Mouse (Mus musculus): ENCODE data around the gene Satb1. TPM values are rescaled to one million over a fixed set of nuclear protein-coding genes. Genes with fewer than 3 reads are reported as not detected.
A peak's percentile ranks its signal among the peaks of the same experiment; 100 is the strongest.

The Satb1 gene
- polyA plus RNA-seq, 1 experiment: 43.7 TPM

DNA sequence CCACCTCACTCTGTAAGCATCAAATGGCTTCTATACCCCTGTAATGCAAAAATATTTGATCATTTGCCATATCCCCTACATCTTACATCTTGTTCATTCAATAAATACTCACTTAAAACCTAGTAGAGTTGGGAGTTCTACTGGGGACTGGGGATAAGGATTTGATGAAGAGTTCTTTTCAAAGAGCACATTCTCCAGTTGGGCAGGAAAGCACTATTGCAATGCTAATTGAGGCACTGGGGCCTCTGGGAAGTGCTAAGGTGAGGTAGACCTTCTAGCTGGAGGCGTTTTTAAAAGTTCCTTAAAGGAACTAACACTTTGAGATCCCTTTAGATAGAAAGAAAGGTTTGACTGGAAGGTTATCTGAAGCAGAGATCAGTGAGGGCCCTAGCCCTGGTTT lies 3.8 kb upstream of the Satb1 start:
- DNase-seq (ENCODE audit: low read depth in 1 of 2, low spot score in 2 of 2): no peak
- no peaks in the 10 kb centered on the region for H3K27me3 ChIP-seq (ENCODE audit: control insufficient read depth, insufficient read depth, low read length)
- peaks cover 4% of the 10 kb centered on the region for H3K4me1 ChIP-seq (ENCODE audit: control insufficient read depth, insufficient read depth, insufficient read length)
- 40% methylated on average over 1 of the region's 1 CpGs for WGBS
- no peak overlapping the region for H3K4me3 ChIP-seq (ENCODE audit: extremely low read depth, insufficient read depth, insufficient read length)
- TF ChIP-seq CTCF (IDR thresholded peaks at IDR 0.05; ENCODE audit: extremely low read depth, insufficient read depth, insufficient read length, insufficient replicate concordance) (no peak), POLR2A (IDR thresholded peaks at IDR 0.05; ENCODE audit: low read depth, low read length) (no peak)
- H3K27ac ChIP-seq (ENCODE audit: insufficient read depth, low read length): no peak overlapping the region
- no peaks in the 10 kb centered on the region; the same call in 1 of the 2 replicates for H3K36me3 ChIP-seq (ENCODE audit: control insufficient read depth, insufficient read depth, low read length)

GRCm38 (mm10) chr17:51836243-51836642 lies 3.2 kb upstream of the Satb1 start:
- TF ChIP-seq CTCF (IDR thresholded peaks at IDR 0.05; ENCODE audit: extremely low read depth, insufficient read depth, insufficient read length, insufficient replicate concordance): no peak
- no peak for TF ChIP-seq POLR2A (IDR thresholded peaks at IDR 0.05; ENCODE audit: low read depth, low read length)

GRCm38 (mm10) chr17:51833578-51834361 lies 680 bp upstream of the Satb1 start:
- peak overlapping the region; percentile 71 for H3K4me3 ChIP-seq (ENCODE audit: extremely low read depth, insufficient read depth, insufficient read length)
- peaks cover 4% of the 10 kb centered on the region for H3K4me1 ChIP-seq (ENCODE audit: control insufficient read depth, insufficient read depth, insufficient read length)
- TF ChIP-seq CTCF (IDR thresholded peaks at IDR 0.05; ENCODE audit: extremely low read depth, insufficient read depth, insufficient read length, insufficient replicate concordance) (no peak), POLR2A (IDR thresholded peaks at IDR 0.05; ENCODE audit: low read depth, low read length) (no peak)
- H3K27me3 ChIP-seq (ENCODE audit: control insufficient read depth, insufficient read depth, low read length): no peaks in the 10 kb centered on the region
- WGBS: 4% methylated on average over 16 of the region's 16 CpGs
- H3K27ac ChIP-seq (ENCODE audit: insufficient read depth, low read length): peak overlapping the region; percentile 93
- no peaks in the 10 kb centered on the region for H3K36me3 ChIP-seq (ENCODE audit: control insufficient read depth, insufficient read depth, low read length)
- no peak for DNase-seq (ENCODE audit: low read depth in 1 of 2, low spot score in 2 of 2)

More at GRCm38 (mm10) chr17:51836243-51836642, 3.2 kb upstream of the Satb1 start:
- 86% methylated on average over 5 of the region's 5 CpGs for WGBS
- no peak overlapping the region for H3K4me3 ChIP-seq (ENCODE audit: extremely low read depth, insufficient read depth, insufficient read length)
- H3K27me3 ChIP-seq (ENCODE audit: control insufficient read depth, insufficient read depth, low read length): no peaks in the 10 kb centered on the region
- H3K4me1 ChIP-seq (ENCODE audit: control insufficient read depth, insufficient read depth, insufficient read length): peaks cover 4% of the 10 kb centered on the region
- DNase-seq (ENCODE audit: low read depth in 1 of 2, low spot score in 2 of 2): no peak
- H3K27ac ChIP-seq (ENCODE audit: insufficient read depth, low read length): no peak overlapping the region
- H3K36me3 ChIP-seq (ENCODE audit: control insufficient read depth, insufficient read depth, low read length): no peaks in the 10 kb centered on the region; the same call in 1 of the 2 replicates

DNA sequence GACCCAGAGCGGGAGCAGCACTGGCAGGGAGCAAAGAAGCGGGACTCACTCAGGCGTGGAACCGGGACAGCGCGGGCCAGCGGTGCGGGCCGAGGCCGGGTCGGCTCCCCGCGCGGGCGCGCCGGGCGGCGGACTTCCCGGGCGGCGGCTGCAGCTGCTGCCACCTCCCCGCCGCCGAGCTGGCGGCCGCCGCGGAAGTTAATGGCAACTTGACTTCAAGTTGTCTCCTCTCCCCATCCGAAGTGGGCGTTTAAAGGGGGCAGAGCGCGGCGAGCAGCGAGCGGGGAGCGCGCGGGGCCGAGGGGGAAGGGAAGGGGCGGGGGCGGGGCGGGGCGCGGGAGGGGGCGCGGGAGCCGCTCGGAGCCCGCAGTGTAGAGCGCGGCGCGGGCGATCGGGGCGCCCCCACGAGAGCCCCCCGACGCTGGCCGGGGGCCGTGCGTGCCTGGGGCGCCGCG lies 642 bp downstream of the Satb1 start:
- no peaks in the 10 kb centered on the region for H3K27me3 ChIP-seq (ENCODE audit: control insufficient read depth, insufficient read depth, low read length)
- WGBS: 0% methylated on average over 18 of the region's 66 CpGs
- peak; percentile 49 to 71 for DNase-seq (ENCODE audit: low read depth in 1 of 2, low spot score in 2 of 2)
- peaks cover 4% of the 10 kb centered on the region for H3K4me1 ChIP-seq (ENCODE audit: control insufficient read depth, insufficient read depth, insufficient read length)
- H3K36me3 ChIP-seq (ENCODE audit: control insufficient read depth, insufficient read depth, low read length): no peaks in the 10 kb centered on the region
- H3K4me3 ChIP-seq (ENCODE audit: extremely low read depth, insufficient read depth, insufficient read length): peak overlapping the region; percentile 71
- TF ChIP-seq POLR2A (IDR thresholded peaks at IDR 0.05; ENCODE audit: low read depth, low read length) (peak; percentile 73), CTCF (IDR thresholded peaks at IDR 0.05; ENCODE audit: extremely low read depth, insufficient read depth, insufficient read length, insufficient replicate concordance) (no peak)
- peak overlapping the region; percentile 97 for H3K27ac ChIP-seq (ENCODE audit: insufficient read depth, low read length)

- Histone ChIP-seq H3K4me1 (ENCODE audit: control insufficient read depth, insufficient read depth, insufficient read length) (peaks cover 4% of the 10 kb centered on the region), H3K27ac (ENCODE audit: insufficient read depth, low read length) (peak overlapping the region; percentile 97), H3K27me3 (ENCODE audit: control insufficient read depth, insufficient read depth, low read length) (no peaks in the 10 kb centered on the region), H3K36me3 (ENCODE audit: control insufficient read depth, insufficient read depth, low read length) (0 out of 2 replicates have a peak, but pooled peaks cover 1% of the 10 kb centered on the region), H3K4me3 (ENCODE audit: extremely low read depth, insufficient read depth, insufficient read length) (peak overlapping the region; percentile 71)
- WGBS: under 1% methylated on average over 57 of the region's 57 CpGs
- TF ChIP-seq CTCF (IDR thresholded peaks at IDR 0.05; ENCODE audit: extremely low read depth, insufficient read depth, insufficient read length, insufficient replicate concordance) (no peak), POLR2A (IDR thresholded peaks at IDR 0.05; ENCODE audit: low read depth, low read length) (no peak)
- peak in 1 of 2 experiments; percentile 46 for DNase-seq (ENCODE audit: low read depth in 1 of 2, low spot score in 2 of 2)
These were observed 1.2 kb downstream of the Satb1 start for GRCm38 (mm10) chr17:51831702-51832420.

GRCm38 (mm10) chr17:51831121-51831701 lies 1.9 kb downstream of the Satb1 start:
- H3K4me1 ChIP-seq (ENCODE audit: control insufficient read depth, insufficient read depth, insufficient read length): peaks cover 7% of the 10 kb centered on the region
- peak in 1 of 2 experiments; percentile 34 for DNase-seq (ENCODE audit: low read depth in 1 of 2, low spot score in 2 of 2)
- H3K27me3 ChIP-seq (ENCODE audit: control insufficient read depth, insufficient read depth, low read length): no peaks in the 10 kb centered on the region
- TF ChIP-seq CTCF (IDR thresholded peaks at IDR 0.05; ENCODE audit: extremely low read depth, insufficient read depth, insufficient read length, insufficient replicate concordance) (no peak), POLR2A (IDR thresholded peaks at IDR 0.05; ENCODE audit: low read depth, low read length) (no peak)
- H3K27ac ChIP-seq (ENCODE audit: insufficient read depth, low read length): peak overlapping the region; percentile 97
- peak overlapping the region; percentile 71 for H3K4me3 ChIP-seq (ENCODE audit: extremely low read depth, insufficient read depth, insufficient read length)
- 9% methylated on average over 14 of the region's 14 CpGs for WGBS
- H3K36me3 ChIP-seq (ENCODE audit: control insufficient read depth, insufficient read depth, low read length): 0 out of 2 replicates have a peak, but pooled peaks cover 1% of the 10 kb centered on the region
